Mouse (Mus musculus) telencephalon, adult 2 months (tissue): ENCODE results near the gene Tcp11.

Source experiments
- DNase-seq: peaks from one replicate; pipeline ENCODE4 v3.0.0-alpha.2; 2011; ENCODE audit warnings: low read depth, low spot score

Tcp11 gene

DNA sequence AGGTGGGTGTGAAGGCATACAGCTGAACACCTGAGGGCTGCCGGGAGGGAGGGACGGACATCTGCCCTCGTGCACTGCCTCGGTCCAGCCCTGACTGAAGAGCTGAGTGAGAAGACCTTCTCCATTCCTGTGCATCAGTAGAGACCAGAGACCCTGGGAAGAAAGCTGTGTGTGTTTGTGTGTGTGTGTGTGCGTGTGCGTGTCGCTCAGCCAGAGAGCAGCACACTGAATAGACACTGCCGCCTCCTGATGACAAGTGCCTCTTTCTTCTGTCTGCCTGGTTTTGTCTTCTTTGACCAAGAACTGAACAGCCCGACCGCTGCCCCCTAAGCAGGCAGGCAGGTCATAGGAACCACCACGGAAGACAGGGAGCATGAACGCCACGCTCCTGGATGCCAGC is 39.1 kb downstream of the Tcp11 start:
- no peak for DNase-seq

DNA sequence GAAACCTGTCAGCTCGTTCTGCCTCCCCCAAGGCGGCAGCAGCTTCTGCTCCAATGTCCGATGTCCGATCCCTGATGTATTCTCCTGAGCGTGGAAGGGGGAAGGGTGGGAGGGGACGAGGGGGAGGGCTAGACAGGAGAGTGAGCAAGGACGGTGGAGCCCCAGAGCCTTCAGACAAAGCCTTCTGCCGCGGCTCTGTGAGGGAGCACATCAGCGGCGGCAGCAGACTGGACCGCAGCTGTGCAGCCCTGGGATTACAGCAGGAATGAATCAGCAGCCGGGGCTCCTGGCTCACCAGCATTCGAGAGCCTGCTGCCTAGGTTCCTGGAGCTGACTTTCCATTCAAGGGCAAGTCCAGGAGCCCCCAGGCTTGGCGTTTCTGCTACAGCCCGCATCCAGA is 39.8 kb downstream of the Tcp11 start:
- DNase-seq = no peak

DNA sequence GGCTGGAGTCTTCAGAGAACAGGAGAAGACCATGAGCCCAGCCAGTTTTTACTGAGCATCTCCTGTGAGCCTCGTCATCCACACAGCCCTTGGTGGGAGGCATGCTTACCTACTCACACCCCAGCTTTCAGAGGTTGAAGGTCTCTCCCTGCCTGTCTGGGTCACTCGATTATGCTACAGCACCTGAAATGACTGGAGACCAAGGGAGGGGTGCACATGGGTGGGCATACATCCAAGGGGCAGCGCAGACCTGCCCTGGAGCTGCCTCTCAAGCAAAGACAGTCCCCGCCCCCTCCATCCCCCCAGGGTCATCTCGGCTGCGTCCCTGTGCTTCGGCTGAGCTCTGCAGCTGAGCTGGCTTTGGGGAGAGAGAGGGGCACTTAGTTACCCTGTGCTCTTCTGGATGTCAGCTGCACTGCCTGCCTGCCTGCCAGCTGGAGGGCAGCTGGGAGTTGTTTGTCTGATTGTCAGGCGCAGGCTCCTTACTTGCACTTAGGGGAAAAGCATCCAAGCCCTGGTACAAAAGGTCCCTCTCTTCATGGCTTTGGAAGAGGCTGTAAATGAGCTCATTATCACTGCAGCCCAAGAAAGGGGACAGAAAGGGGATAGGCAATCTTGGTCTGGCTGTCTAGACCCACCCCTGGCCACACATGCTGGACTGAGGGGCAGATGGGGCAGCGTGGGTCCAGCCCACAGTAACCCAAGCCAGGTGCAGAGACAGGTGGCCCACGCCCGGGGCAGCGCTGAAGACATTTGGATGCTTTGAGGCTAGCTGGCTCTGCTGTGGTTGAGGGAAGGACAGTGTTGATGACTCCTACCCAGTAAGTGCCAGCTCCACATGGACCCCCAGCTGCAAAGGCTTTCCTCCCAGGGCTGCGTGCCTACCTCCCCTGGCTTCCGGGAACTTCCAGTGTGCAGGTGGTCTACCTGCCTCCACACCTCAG is 43.4 kb downstream of the Tcp11 start:
- no peak for DNase-seq

DNA sequence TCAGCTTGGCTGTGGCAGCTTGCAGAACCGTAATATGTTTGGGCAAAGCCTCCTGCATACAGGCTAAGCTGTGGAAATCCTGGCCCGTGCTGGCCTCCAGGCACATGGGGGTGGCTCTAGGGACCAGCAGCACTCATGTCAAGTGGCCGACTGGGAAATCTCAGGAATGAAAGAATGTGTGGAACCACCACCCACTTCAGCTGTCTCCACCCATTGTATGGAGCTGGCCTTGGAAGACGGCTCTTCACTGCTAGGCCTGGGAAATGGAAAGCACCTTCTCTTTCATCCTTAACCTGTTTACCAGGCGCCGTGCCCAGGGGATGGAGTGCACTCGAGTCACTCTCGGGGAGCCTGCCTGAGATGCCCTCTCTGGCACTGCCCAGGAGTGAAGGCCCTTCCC is 45.5 kb downstream of the Tcp11 start:
- DNase-seq = no peak

DNA sequence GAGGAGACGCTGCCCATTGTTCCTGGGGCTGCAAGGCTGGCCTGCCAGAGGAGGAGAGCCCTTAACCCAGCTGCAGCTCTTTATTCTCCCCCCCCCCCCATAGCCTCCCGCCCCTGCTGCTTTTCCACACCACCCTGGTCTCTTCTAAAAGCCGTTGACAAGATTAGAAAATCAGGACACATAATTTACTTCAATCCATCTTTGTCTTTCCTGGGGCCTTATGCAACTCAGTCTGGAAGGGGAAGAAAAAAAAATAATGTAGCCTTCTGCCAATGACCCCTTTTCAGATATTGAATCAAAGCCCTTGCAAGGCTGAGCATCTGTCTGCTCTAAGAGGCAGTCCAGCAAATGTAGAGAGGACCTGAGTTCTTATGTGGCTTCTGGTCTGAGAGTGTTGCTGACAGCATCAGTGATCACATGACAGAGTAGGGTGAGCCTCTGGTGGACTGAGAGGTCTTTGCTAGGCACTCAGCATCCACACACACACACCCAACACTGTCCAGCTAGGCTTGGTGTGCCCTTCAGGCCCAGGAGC is 47.3 kb downstream of the Tcp11 start:
- DNase-seq = no peak

DNA sequence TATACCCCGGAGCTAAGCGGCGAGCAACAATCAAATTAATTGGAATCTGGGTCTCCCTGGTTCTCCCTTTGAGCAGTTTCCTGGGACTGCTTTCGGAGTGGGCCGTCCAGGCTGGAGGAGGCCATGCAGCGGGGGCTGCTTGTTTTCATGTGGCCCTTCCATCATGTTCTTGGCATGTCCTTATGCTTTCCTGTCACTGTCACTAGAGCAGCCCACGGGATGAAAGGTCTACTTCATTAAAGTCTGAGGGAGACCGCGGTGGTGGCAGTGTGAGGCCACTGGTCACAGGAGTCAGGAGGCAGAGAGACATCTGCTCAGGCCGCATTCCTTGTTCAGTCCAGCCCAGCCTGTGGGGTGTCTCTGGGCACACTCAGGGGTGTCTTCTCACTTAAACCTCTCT is 48.2 kb downstream of the Tcp11 start:
- DNase-seq = no peak

DNA sequence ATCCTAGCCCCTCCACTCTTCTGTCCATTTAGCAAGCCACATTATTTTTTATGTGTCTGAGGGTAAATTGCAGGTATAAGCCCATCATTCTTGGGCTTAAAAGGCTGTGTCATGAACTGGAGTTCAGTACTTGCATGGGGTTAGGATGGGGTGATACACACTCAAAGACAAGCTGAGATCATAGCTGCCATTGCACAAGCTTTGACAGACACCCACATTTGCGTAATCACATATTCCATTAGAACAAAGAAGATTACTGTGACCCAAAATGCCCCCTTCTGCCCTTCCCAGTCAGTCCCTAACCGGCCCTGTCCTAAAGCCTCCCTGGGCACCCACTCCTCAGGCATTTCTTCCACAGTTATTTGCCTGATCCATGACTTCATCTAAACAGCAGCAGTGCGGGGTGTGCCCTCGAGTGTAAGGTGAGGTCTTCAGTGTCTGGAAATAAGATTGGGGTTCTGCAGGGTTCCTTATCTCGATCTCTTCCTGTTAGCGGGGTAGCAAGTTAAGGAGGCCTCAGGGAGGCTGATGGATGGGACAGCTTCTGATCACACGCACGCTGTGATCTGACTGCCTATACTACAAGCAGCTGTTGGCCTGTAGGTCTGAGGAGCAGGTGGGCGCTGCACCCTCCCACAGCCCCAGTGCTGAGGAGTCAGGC is 49.0 kb downstream of the Tcp11 start:
- no peak for DNase-seq

DNA sequence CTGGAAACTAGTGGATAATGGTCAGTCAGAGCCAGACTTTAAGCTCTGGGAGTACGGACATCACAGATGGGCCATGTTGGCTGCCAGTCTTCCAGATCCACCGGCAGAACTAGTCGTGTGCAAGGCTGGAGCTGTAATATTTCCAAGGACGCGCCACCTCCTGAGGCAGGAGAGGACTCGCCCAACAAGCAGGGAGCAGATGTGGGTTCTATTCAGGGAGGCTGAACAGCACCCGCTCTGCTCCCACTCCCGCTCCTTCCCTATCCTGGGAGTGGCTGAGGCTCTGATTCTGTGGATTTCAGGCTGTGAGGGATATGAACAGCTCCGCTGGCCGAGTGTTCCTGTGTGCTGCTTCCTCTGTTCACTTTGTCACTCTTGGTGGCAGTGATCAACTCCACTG is 50.0 kb downstream of the Tcp11 start:
- DNase-seq = peak; percentile 83

DNA sequence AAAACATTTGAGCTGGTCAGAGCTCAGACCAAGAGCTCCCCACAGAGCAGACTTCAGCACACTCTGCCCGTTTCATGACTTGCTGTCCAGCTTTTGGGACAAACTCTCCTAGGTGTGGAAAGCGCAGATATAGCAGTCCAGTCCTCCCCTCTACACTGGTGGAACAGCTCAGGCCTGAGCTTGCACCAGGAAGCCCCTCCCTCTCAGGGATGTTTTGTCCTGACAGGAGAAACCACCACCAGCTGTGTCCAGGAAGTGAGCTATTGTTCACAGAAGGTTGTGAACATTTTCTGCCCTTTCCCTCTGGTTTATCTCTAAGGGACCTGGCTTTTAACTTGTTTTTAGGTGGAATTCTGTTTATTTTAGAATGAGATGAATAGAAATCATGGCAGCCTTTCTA is 51.1 kb downstream of the Tcp11 start:
- no peak for DNase-seq

DNA sequence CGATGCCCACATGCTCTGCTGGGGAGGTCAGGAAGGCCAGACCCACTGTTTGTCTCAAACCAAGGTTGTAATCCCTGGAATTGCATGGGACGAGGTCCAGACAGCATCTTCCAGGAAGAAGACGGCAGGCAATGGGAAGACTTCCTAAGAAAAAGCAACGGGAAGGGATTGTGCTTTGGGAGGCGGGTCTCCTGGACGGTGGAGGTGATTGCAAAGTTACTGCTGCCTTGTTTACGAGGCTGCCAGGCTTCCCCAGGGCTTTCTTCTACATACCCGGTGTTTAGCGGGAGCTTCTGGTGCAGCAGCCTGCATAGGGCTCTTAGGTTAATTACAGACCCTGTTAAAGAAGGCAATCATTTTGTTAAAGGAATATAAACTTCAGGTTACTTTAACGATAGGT is 52.2 kb downstream of the Tcp11 start:
- DNase-seq = no peak

DNA sequence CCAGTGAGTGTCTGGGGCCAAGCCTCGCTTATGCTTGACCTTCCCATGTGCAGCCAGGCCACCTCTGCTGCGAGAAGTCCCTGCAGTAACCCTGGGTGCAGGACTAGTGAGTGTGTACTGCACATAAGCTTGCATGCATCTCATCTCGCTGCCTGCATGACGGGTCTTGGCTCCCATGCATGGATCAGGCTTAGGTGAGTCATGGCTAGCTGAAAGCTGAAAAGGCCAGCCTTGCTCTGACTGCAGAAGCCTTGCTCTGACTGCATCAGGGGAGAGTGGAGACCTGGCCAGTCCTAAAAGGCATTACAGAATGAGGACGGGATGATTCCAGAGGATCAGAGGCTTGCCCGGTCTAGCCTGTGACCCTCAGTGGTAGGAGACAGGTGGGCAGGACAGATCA is 53.2 kb downstream of the Tcp11 start:
- no peak for DNase-seq

DNA sequence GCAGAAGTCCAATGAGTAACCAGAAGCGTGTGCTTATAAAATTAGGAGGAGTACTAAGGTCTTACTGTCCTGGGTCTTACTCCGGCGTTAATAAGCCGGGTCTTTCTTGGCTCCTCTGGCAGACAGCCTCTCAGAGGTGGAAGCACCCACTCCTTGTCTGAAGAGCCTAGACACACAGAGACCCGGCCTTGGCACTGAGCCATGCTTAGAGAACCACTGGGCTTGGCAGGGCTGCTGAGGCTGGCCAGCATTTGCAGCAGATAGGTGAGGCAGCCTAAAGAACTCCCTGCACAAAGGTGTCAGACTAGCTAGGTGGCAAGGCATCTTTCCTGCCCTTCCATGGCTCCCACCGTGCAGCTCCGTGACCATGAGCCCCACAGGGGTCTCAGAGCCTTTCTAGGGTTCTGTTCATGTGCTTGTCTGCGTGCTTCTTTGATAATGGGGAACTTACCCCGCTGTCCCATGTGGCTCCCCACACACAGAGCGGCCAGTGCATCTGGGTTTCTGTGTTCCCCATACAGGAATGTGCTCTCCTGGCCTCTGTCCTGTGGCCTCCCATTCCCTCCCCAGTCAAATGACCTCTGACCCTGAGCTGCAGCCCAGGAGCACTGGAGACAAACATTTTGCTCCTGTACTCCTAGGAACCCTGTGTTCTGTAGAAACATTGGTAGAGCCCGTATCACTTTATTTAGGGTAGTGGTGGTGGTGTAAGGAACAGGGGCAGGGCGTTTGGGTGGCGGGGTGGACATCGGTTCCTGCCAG is 54.1 kb downstream of the Tcp11 start:
- DNase-seq = no peak

DNA sequence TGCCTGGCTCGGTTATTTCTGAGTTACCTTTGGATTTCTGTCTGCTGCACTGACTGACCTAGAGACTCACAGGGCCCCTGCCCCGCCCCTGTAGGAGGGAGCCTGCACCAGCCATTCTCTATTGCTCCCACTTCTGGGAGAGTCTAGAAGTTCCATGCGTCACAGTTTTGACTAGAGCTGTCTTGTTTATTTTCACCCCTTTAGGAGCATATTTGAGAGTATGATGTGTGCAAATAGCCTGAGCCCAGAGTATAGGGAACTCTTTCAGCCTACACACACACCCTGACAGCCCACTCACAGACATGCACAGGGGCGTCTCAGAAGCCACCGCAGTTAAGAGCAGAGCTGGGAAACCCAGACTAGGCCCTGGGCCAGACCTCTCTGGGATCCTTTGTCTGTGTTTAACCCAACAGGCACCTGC is 54.9 kb downstream of the Tcp11 start:
- DNase-seq = no peak

DNA sequence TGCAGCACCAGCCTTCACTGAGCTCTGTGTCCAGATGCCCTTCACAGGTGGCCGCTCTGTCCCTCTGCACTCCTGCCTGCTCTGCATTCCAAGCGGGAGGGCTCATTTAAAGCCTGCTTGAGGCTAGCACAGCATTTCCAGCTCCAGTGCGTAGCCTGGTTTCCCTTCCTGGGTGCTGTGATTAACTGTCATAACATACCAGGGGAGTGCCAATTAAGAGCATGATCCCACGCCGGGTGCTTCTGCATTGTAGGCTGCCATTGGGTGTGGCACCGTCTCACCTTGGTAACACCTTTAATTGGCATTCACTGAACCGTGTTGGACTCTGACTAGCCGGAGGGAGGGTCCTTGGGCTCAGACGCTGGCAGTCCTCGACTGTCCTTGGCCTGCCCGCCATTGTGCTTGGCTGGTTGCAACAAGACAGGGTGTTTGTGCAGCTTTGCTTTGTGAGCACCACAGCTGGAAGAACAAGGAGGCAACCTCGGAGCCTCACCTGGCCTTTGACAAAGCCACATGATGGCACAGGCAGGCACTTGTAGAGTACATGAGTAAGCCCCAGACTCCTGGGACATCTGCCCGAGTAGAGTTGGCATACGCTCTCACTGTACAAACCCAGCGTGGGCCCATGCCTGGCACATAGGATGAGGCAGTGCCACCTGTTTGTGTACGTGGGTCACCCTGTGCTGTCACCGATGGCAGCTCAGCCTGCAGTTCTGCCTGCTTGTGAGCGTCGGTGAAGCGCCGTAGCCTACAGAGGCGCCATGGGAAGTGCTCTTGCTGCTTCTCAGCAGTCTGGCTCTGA is 57.4 kb downstream of the Tcp11 start:
- no peak for DNase-seq

DNA sequence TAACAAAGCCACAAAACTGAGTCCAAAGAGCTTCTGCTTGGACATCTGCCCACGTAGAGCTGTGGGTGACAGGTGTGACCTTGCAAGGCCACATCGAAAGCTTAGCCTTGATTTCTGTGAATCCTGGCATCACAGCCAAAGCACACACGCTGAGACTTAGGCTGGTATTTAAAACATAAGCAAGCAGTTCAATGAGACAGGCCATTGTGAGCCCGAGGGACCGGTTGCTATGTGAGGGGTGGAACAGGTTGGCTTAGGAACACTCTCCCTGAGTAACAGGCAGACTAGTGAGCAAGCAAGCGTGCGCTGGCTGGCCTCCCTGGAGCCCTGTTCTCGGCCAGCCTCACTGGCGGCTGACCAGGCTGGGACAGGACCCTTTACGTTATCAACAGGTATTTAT is 58.5 kb downstream of the Tcp11 start:
- no peak for DNase-seq

DNA sequence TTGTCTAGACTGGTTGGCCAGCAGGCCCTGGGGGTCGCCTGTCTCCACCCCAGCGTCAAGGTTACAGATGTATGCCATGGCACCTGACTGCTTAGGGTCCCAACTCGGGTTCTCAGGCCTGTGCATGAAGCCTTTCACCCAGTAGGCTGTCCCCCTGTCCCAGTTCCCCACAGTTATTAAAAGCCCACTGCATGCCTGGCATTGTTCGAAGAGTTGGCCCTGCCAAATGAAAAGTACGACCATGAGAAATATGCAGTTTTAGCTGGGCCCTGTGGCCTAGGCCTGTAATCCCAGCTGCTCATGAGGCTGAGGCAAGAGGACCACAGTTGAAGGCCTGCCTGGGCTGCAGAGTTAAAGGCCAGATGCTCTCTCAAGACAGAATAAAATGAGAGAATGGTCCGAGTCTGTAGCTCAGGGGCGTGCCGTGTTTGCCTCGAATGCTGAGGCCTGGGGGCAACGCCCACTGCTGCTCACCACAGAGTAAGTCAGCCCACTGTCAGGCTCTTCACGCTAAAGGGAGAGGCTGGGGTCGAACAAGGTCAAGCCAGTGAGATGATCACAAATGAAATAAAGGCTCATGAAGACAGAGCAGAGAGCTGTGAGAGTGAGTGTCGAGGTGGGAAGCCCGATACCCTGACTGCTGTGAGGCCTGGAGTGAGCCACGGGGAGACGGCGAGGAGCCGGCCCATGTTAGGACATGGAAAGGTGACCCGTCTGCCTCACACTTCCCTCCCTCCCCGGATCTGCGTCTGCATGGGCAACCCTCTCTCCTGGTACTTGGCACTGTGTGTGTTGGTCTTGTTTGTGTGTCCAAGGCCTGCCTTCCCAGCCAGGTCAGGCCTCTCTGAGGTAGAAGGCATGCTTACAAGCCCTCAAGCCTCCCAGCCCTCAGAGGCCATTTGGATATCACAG is 60.4 kb downstream of the Tcp11 start:
- no peak for DNase-seq

DNA sequence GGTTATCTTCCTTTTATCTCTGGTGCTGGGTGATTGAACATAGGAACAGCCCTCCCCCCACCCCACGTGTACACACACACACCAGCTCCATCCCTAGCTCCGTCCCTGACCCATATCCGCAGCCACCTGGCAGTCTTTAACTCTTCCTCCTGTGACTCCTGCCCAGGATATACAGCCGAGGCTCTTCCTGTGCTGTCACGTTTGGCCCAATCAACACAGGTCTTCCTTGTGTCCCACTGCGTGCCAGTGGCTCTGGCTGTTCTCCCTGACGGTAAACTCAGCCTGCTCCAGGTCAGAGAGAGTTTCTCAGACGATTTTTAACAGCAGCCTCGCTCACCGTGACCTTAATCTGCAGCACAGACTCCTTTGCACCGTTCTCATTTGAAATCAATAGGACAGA is 61.7 kb downstream of the Tcp11 start:
- no peak for DNase-seq

DNA sequence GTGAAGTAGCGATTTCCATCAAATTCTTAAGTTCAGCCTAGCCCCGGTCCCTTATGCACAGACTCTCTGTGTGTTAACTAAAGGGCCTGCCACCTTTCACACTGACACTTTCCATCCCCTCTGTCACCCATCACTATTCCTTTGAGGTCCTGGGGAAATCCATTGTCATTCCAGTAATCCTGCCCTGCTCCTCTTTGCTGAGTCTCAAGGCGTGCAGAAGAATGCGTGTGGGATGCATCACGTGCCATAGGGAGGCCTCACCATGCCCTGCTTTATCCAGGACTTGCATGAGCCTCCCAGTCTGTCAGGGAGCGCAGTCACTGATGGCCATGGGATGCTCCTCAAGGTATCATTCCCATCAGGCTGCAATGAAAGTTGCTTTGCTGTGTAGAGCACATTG is 62.1 kb downstream of the Tcp11 start:
- no peak for DNase-seq
